Mouse (Mus musculus): ENCODE data around the gene D630045J12Rik. TPM values are rescaled to one million over a fixed set of nuclear protein-coding genes. Genes with fewer than 3 reads are reported as not detected.

Gene D630045J12Rik
- total RNA-seq, 2 experiments from 2014 or later = 39.6 to 41.8 TPM

DNA sequence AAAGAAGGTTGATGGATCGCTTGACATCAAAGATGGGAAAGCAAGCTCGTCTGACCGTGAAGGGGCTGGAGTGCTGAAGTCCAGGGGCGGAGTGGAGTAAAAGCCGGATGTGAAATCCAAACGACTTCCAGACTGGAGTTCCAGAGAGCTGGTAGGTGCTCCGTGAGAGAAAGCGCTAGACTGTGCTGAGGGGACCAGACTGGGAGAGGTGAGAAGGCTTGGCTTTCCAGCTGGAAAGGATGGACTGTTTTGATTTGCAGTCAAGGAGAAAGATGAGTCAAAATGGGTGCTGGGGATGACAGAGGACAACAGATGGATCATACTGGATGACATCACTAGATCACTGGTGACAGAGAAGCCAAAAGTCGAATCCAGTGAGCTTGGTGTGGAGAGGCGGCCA is 58.5 kb downstream of the D630045J12Rik start:
- DNase-seq (ENCODE audit: low spot score in 2 of 2) = no peak

DNA sequence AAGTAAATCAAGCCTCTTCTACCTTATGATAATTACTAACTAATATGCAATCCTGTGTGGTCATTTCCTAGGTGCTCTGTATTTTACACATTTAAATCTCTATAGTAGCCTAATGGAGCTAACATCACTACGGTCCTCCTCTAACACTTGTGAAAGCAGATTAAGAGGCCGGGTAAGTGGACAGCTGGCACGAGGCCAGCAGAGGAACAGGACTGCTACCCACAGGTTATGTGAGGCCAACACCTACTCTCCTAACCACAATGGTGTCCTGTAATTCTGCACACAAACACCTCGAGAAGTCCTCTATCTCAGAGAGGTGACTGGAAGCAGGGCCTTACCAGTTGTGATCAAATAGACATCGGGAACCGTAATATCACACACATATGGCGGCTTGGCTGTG is 59.8 kb downstream of the D630045J12Rik start:
- no peak for DNase-seq (ENCODE audit: low spot score in 2 of 2)

DNA sequence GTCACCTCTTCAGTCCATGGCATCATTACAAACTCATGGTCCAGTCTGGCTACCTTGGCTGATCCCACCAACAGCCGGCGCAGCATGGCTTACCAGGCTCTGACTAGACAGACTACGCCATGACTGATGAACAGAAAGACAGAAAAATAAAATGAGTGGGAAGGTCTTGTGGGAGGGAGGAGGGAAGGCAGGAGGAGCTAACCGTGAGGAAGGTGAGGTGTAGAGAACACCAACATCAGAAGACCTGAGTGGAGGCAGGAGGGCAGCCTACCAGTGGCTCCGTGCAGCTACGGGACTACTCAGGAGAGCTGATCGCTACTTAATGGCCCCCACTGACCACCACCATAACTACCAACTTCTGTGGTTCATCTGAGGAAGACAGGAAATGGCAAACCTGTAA is 60.9 kb downstream of the D630045J12Rik start:
- no peak for DNase-seq (ENCODE audit: low spot score in 2 of 2)

DNA sequence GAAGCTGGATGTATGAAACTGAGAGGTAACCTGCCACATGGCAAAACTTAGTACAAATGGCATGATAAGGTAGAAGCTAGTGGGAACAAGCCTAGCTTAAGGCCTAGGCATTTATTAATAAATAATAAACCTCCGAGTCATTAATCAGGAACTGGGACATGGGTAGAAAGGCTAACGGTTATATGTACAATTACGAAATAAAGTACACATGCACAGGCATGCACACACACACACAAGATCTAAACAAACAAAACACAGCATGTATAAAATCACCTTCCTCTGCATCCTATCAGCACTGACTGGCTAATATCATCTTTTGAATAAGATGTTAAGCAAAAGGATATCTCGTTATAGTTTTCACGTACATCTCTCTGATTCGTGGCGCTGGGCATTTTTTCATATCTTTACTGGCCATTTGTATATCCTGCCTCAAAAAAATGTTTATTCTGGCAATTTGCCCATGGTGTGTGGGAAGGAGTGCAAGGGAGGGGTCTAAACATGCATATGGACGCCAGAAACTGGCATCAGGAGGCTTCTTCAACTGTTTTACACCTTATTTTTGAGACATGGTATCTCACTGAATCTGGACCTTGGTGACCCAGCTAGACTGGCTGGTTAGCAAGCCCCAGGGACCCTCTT is 67.4 kb downstream of the D630045J12Rik start:
- no peak for DNase-seq (ENCODE audit: low spot score in 2 of 2)

DNA sequence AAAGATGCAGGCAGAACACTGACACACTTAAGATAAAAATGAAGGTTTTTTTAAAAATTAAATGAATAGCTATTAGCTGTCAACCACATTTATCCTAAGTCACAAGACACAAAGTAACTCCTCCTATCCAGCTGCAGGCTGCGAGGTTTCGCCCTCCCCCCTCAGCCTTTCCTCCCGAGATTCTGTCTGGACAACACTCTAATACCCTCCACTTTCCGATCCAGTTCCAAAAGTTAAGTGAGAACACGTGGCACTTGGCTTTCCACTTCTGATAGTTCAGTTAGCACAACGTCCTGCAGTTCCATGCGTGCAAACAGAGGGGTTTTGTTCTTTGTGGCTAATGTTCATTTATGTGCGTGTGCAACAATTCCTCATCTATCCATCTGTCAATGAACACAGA is 69.0 kb downstream of the D630045J12Rik start:
- no peak for DNase-seq (ENCODE audit: low spot score in 2 of 2)

DNA sequence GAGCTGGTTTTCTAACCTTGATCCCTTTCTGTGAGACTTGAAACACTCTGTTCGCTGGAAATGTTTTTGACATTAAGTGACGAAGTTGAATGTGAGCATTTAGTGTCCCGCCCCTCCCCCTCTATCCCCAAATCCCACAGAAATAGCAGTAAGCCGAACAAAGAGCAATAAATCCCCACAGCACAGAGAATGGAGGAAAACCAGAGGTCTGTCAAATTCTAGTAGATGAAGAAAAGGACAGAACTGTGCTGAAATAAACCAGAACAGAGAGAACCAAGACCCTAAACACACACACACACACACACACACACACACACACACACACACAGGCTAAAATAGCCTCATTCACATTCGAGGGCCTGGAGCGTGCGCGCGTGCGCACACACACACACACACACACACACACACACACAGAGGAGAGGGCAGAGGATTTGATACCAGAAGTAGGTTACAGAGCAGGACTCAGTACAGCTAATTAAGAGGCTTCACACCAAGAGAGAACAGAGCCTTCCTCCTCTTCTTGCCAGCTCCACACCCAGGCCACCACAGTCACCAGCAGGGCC is 72.0 kb downstream of the D630045J12Rik start:
- no peak for DNase-seq (ENCODE audit: low spot score in 2 of 2)

DNA sequence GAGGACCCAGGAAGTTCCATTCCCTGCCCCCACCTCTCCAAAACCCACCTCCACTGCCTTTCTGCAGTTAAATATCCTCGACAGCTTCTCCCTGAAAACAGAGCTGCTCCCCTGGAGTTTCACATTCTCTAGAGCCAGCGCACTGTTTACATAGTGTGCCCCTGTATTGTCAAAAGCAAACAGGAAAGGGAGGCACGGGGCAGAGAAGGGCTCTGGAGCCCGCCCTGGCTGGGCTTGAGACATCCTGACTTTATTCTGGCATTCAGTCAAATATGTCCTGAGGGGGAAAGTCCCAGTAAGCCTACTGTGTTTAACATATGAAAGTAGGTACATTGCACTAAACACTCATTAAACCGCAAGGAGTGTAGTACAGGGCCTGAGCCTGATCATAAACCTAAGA is 73.1 kb downstream of the D630045J12Rik start:
- DNase-seq (ENCODE audit: low spot score in 2 of 2) = no peak

DNA sequence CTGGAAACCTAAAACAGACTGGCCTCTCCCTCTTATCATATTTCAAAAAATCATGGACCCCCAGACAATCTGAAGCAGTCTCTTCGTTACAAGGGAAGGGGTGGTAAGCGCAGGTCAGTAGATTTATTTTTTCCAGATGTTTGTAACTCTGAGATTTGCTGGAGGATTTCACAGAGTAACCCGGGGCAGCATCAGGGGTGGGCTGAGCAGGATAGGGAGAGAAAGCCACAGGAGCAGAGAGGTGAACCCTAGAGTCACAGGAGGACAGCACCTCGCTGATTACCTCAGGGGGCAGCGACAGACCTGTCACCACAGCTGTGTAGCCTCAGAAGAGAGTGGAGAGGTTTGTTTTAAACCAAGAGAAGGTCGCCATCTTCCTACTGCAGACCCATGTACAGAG is 88.4 kb downstream of the D630045J12Rik start:
- no peak for DNase-seq (ENCODE audit: low spot score in 2 of 2)

DNA sequence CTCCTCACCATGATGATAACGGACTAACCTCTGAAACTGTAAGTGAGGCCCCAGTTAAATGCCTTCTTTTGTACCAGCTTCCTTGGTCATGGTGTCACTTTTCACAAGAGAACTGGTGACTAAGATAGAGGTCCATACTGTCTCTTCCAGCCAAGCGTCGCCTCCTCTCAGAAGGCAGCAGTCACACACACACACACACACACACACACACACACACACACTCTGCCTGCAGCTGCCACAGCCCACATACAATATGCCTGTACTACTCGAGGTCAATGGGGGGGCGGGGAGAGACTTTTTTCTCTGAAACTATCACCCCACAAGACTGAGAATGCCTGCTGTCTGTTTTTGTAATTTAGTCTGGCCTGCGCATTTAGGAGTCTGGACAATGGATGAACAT is 89.1 kb downstream of the D630045J12Rik start:
- DNase-seq (ENCODE audit: low spot score in 2 of 2) = no peak

DNA sequence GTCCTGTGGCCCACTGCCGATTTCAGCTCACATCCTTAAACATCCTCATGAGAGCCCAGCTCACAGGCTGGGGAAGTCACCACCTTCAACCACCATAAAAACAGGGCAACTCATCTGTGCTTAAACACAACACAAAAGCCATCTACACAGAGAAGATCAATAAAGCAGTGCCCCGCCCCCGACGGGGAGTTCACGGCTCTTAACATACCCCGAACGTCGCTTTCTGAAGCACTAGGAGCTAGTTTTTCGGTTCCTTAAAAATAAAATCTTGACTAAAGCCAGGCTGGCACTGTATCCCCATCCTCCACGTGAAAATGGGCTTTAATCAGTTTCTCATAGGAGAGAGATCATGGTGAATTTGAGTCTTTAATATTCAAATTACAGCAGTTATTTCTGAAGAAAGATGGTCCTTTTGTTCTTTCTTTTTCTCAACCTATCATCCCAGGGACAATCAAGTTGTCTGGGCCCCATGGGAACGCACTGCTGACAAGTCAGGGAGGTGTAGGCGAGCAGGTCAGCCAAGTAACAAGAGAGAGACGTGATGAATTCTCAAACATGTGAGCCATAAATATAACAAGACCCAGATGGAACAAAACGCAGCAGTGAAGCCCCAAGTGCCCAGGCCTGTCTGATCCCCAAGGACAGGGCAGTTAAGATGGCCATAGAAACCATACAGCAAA is 90.8 kb downstream of the D630045J12Rik start:
- no peak for DNase-seq (ENCODE audit: low spot score in 2 of 2)

DNA sequence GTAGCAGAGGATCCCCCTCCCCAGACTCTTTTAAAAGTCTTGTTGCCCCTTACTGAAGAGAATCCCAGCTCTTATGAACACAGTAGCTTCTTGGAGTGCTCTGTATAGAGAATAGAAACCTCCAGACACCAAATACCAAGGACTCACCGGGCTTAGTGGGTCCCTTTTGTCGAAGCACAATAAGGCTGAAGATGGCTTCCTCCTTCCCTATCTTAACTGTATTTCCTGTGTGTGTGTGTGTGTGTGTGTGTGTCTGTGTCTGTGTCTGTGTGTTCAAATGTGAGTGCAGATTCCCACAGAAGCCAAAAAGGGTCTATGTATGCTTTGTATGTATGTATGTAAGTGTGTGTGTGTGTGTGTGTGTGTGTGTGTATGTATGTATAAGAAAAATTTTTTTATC is 93.3 kb downstream of the D630045J12Rik start:
- no peak for DNase-seq (ENCODE audit: low spot score in 2 of 2)

DNA sequence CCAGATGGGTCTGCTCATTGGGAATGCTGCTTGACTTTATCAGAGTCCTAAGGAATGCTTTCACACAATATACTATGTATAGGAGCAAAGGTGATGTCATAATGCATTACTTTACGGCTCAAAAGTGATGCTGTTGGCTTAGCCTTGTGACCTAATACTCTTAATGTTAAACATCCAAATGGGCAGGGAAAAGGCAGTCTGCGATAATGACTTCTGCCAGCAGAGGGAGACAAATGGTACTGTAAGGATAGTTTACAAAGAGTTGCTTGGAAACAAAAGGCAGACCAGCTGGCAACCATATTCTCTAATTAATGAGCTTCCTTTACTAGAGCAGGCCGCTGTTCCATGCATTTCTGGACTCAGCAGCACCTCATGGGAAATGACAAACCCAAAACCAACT is 93.7 kb downstream of the D630045J12Rik start:
- peak; percentile 84 to 94 for DNase-seq (ENCODE audit: low spot score in 2 of 2)

DNA sequence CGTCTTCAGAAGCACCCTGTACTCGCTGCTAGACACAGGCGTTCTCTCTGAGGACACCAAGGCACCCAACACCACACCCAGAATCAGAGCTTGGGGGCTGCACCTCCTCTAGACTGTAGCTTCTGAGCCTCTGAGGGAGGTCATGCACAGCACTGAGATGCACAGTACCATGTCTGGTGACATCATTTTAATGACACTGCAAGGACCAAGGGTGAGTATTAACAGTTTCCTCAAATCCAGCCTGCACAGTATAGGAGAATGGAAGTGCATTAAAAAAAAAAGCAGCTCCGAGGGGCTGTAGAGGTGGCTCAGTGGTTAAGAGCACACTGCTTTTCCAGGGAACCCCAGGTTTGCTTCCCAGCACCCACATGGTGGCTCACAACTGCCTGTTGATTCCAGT is 94.2 kb downstream of the D630045J12Rik start:
- no peak for DNase-seq (ENCODE audit: low spot score in 2 of 2)

DNA sequence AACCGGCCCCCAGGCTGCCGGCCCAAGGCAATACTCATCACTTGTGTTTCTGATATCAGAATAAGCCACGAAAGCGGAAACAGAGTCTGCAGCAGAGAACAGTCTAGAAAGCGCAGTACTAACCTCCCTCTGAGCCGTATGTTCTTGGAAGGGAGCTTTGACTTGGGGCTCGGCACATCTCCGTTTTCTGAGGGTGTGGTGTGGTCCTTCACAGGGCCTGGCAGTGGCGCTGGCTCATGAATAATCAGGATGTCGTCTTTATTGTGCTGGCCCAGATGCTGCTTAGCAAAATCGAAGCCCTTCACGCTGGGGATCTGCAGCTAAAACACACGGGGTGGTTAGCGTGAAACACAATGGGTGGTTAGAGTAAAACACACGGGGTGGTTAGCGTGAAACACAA is 95.9 kb downstream of the D630045J12Rik start:
- no peak for DNase-seq (ENCODE audit: low spot score in 2 of 2)

DNA sequence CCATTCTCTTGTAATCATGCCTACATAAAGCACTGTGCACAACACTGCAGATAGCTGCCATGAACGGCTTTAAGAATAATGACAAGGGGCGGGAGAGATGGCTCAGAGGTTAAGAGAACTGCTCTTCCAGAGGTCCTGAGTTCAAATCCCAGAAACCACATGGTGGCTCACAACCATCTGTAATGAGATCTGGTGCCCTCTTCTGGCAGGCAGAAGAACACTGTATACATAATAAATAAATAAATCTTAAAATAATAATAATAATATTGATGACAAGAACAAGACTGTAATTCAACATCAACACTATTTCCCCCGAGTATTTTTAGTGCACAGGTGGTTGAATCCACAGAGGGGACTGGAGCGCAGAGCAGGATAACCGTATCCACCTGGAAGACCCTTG is 97.6 kb downstream of the D630045J12Rik start:
- no peak for DNase-seq (ENCODE audit: low spot score in 2 of 2)

DNA sequence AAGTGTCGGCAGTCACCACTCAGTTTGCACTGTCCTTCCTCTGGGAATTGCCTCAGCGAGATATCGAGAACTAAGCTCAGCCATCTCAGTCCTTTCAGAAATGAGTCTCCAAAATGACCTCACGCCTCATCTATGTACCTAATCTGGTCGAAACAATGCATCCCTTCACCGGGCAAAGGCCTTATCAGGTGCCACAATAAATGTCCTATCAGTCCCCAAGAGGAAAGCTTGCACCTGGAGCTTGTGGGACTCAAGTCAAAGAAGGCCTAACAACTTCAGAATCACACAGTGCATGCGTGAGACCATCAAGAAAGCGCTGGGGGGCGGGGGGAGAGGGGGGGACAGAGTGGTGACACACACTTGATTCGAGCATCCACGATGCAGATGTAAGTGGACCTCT is 101.5 kb downstream of the D630045J12Rik start:
- no peak for DNase-seq (ENCODE audit: low spot score in 2 of 2)

DNA sequence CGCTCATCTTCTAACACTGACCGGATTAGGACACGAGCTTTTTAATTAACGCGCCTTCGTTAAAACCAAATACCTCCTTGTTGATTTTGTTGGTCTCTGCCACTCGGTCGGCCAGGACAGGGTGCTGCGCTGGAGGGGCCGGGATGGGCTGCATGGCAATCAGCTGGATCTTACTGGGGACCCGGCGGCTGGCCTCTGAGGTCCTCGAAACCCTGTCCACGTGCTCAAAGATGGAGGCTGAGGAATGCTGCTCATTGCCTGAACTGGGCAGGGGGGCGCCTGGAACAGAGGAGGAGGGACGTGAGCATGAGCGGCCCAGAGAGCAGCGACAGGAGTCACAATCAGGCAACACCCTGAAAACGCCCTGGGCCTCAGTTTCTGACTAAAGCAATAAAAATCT is 104.3 kb downstream of the D630045J12Rik start:
- no peak for DNase-seq (ENCODE audit: low spot score in 2 of 2)

DNA sequence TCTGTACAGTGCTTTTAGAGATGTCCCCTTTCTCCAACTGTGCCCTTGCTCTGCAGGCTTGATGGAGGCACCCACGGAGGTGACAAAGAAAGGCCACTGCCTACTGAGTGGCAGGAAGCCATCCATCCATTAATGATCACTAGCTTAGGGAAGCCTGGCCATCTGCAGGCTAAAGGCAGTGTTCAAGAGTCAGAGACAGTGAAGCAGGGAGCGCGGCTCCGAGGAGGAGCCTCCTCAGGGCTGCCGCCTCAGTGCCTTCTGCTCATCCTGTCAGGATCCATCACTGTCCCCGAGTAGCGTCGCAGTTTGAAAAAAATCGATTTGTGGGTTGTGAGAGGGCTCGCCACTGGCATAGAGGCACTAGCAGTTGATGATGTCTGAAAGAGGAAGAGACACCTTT is 105.2 kb downstream of the D630045J12Rik start:
- DNase-seq (ENCODE audit: low spot score in 2 of 2) = no peak

DNA sequence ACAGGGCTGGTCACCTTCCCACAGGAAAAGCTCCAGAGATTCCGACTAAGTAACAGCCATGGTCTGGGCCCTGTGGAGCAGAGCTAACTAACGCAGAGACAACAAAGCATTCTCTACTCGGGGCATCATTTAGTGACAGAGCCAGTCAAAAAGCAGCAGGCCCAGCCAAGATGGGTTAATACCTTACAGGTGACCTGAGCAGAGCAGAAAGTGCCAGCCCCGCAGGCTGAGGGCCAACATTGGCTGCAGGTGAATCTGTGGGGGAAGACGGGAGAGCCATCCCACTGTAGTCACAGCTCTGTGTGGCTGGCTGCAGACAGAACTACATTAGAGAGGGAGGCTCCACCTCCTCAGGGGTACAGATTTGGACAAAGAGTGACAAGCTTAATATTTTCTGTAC is 106.5 kb downstream of the D630045J12Rik start:
- no peak for DNase-seq (ENCODE audit: low spot score in 2 of 2)

DNA sequence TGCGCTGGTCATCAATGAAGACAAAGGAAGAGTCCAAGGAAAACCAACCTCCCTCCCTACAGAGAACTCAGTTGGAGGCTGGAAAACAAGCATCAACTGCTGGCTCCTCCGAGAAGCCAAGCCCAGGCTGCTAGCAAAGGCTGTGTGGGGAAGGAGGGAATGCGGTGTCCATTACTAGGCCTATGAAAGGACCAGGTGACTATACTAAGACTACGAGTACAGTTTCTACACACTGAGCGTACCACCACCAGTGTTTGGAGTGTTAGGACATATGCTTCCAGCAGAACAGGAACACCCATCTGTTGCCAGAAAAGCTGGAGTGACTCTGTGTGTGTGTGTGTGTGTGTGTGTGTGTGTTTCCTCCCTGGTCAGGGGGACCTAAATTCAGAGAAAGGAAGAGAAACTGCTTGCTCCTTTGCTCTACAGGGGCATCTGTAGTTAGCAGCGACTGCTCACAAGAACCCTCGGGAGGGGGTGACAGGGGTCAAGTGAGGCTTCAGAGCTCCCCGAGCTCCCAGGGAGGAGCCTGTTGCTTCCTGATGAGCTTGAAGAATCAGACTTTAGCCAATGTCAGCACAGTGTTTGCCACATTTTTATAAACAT is 108.2 kb downstream of the D630045J12Rik start:
- peak in 1 of 2 experiments; percentile 65 for DNase-seq (ENCODE audit: low spot score in 2 of 2)

DNA sequence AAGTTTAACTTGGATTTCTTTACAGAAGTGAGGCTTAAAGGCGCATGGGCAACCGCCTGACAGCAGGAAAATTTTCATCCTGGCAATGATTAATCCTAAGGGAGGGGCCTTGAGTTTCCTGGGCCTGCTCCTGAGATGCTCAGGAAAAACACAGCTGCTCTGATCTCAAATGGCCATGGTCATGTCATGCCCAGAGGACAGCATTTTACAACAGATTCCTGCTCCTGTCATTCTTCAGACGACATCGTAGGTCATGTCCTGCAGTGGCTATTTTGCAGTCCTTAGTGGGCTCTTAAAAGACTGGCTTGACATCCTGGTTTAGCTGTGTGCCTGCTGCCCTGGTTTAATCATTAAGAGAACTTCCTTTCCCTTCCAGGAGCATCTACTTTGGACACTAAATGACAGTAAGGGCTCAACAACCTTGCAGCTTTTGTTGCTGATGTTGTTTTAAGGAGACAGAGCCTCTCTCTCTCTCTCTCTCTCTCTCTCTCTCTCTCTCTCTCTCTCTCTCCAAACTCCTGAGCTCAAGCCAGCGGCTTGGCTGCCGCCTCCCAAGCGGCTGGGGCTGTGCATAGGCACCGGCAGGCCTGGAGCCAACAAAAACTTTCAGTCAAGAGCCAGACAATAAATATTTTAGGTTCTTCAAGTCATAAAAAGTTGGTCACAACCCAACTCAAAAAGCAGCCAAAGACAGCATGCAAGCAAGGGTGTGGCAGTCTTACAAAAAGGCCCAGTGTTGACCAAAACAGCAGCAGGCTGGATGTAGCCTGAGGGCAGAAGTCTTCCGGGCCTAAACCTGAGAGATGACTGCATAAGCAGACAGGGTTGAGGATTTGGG is 109.4 kb downstream of the D630045J12Rik start:
- DNase-seq (ENCODE audit: low spot score in 2 of 2) = no peak

DNA sequence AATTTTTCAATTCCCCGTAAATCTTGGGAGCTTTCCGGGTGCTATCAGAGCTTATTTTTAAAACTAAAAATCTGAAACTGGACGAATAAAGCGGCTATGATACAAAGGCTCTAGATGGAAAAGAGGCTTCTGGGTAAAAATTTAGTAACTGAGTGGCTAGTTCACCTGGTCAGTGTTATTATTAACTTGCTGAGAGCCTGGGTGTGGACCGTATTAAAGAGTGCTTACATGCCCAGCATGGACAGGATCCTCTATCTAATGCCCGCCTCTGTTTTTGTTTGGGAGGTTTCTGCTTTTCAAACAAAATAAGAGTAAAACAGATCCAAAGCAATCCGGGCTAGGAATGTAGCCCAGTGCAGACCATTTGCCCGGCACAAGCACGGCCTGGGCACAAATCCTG is 113.4 kb downstream of the D630045J12Rik start:
- no peak for DNase-seq (ENCODE audit: low spot score in 2 of 2)

Data from layer of hippocampus, postnatal 14 days (tissue).